Mouse (Mus musculus) B cell, adult (primary cell): ENCODE data around the gene Tcerg1l. TPM values are rescaled to one million over a fixed set of nuclear protein-coding genes. Genes with fewer than 3 reads are reported as not detected.

Experiments
- total RNA-seq: library from RNA; stranded (reverse); gene quantifications from 4 replicates; pipeline ENCODE4 v1.2.4, GENCODE M21; 2023; ENCODE audit not compliant: inconsistent age

The Tcerg1l gene
- total RNA-seq, result not detected in 4 replicates

DNA sequence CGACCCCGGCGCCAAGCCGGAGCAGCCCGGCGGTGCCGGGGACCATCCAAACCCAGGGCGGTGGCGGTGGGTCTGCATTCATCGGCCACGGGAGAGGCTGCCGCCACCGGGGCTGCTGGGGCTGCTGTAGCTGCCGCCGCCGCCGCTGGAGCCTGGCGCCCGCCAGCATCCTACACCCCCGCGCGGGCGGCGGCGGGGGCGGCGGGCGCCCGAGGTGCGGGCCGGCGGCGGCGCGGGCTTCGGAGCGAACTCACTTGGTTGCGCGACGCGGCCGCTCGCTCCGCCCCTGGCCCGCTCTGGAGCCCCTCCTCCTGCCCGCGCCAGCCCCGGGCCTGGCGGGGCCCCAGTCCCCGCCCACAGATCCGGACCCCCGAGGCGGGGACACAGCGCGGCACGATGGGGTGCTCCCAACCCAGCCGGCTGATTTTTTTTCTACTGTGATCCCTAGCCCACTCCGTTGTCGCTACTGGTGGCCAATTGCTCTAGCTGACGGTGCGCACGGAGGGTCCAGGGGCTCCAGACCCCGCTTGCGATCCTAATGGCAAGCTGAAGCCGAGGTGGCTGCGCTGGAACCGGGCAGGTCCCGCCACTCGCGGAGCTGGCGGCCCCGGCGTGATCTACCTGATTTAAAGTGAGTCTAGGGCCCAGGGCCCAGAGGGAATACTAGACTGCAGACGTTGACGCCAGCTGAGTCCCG, at the start of gene Tcerg1l:
Tcerg1l (minus strand) TSS at position 246 of the 697 bp plus-strand sequence.

